Comparison of ENCODE assay signal across 24 mouse cellular contexts in the genomic region with DNA sequence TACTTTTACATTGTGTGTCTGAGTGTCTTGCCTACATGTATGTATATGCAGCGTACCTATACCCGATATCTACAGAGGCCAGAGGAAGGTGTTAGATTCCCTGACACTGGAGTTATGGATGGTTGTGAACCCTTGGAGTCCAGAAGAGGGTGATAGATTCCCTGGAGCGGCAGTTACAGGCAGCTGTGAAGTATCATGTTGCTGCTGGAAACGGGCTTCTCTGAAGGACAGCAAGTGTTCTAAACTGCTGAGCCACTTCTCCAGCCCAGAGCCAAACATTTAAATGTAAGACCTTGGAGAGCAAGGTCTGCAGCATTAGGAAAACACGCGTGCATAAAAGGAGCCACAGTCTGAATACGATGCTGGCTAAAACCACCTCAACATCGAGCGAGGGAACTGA.
DNase-seq lines count a peak whose midpoint lies in the region; TF ChIP-seq lines count a peak whose summit lies in the region.
"Had no signal": no experiment of that assay in that cellular context is flagged by ENCODE, and none has a peak within 500 bp of the region (broad histone marks: within the 10 kb centered on the region; RNA-seq: fewer than 3 reads in every experiment).

No protein-coding gene starts in this region.

- H3K4me3 ChIP-seq in gastrocnemius, adult 2 months: no peak overlapping the region
- H3K4me3 ChIP-seq: embryonic facial prominence, embryonic 15.5 days; forebrain, embryonic 12.5 days; heart, adult 2 months; heart, embryonic 12.5 days; layer of hippocampus, adult 2 months; megakaryocyte, embryonic 14.5 days; midbrain, embryonic 12.5 days had no signal

- peak; percentile 9 to 66 for DNase-seq in adrenal gland, adult (ENCODE audit: inconsistent age in 2 of 2, low spot score in 1 of 2)
- no peak for DNase-seq in adrenal gland, postnatal 4 days (ENCODE audit: low spot score in 2 of 2)
- DNase-seq in gastrocnemius, adult 2 months: peak; percentile 49
- DNase-seq in gastrocnemius, postnatal 36 days: no peak
- peak; percentile 16 to 19 for DNase-seq in adrenal gland, postnatal 36 days
- DNase-seq in skeletal muscle tissue, adult 2 months (ENCODE audit: low read depth, low spot score): peak; percentile 60
- DNase-seq in right cerebral cortex, postnatal 14 days: no peak
- DNase-seq: cerebellum, adult 18-20 months; cerebellum, postnatal 10 days; forebrain, postnatal 0 days; heart, adult 2 months; kidney, postnatal 25 days; lung, postnatal 4 days; retina, postnatal 1 day; right cerebral cortex, postnatal 25 days; spleen, adult 18-20 months; thymus, postnatal 14 days had no signal

- peak; percentile 10; the same call in 1 of the 2 replicates for TF ChIP-seq CTCF in gastrocnemius, adult 2 months (IDR thresholded peaks at IDR 0.05)

- intact Hi-C loops in gastrocnemius, adult 2 months (cut with DNase I): no loop called here
- intact Hi-C loops in gastrocnemius, postnatal 36 days (cut with DNase I): no loop called here

- H3K27ac ChIP-seq in gastrocnemius, adult 2 months: peak overlapping the region; percentile 56; the same call in 1 of the 2 replicates
- H3K27ac ChIP-seq: embryonic facial prominence, embryonic 15.5 days; forebrain, embryonic 12.5 days; heart, adult 2 months; hindbrain, embryonic 14.5 days; layer of hippocampus, adult 2 months; midbrain, embryonic 12.5 days had no signal

Comparison
In these comparisons a context has a peak if more than half of its experiments do, and no peak if none do; other contexts are left out.
1. DNase-seq: peak in adrenal gland, adult (2 of 2), gastrocnemius, adult 2 months (single experiment), adrenal gland, postnatal 36 days (2 of 2) and skeletal muscle tissue, adult 2 months (single experiment); none in adrenal gland, postnatal 4 days (0 of 2), gastrocnemius, postnatal 36 days (0 of 2) and right cerebral cortex, postnatal 14 days (single experiment).